In the genomic region with DNA sequence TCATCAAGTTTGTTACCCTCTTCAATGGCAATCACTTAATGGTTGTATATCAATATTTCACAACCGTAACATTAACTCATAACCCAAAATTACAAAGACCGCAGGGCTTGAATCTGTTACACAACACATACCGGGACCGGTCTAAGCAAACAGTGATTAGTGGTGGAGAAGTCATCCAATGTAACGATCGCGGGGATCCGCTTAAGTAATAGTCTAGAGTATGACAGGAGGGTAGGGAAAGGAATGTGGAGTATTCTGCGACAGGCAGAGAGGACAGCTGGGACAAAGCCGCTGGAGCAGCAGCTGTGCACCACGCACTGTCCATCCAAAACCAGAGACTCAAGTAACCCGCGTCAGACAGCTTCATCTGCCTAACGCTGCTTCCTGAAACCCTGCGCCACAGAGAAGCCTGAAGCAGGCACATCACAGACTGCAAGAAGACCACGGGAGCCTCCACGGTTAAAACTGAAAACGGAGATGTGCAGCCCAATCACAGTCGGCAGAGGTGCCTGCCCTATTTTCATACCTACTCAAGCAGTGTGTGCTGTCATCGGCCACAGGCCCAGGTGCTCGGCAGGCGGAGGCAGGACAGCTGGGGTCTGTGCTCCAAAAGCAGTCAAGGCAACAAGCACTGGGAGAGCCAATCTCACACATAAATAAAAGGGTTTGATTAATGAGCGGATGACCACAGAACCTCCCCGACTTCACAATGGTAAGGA, we compare ENCODE assay signal across 9 mouse cellular contexts. TPM values are rescaled to one million over a fixed set of nuclear protein-coding genes. Genes with fewer than 3 reads are reported as not detected.
DNase-seq lines count a peak whose midpoint lies in the region; ATAC-seq lines count a peak whose summit lies in the region.
"Had no signal": no experiment of that assay in that cellular context is flagged by ENCODE, and none has a peak within 500 bp of the region (broad histone marks: within the 10 kb centered on the region; RNA-seq: fewer than 3 reads in every experiment).

No protein-coding gene starts in this region.

- H3K4me3 ChIP-seq in heart, embryonic 16.5 days (ENCODE audit: low read length) = peak overlapping the region; percentile 13; the same call in 1 of the 2 replicates
- H3K4me3 ChIP-seq: stomach, embryonic 15.5 days had no signal

- 0 out of 2 replicates have a peak overlapping the region, but pooled peaks have one; percentile 1 for H3K9ac ChIP-seq in heart, embryonic 16.5 days (ENCODE audit: low read length)
- H3K9ac ChIP-seq: stomach, embryonic 15.5 days had no signal

- H3K36me3 ChIP-seq in heart, embryonic 16.5 days (ENCODE audit: control insufficient read depth, insufficient read depth) = no peaks in the 10 kb centered on the region
- H3K36me3 ChIP-seq: stomach, embryonic 15.5 days had no signal

- intact Hi-C loops in heart, postnatal 36 days (cut with DNase I) = no loop called here

- DNase-seq in heart, postnatal 36 days = no peak
- DNase-seq in induced T-regulatory cell, adult 2 months (ENCODE audit: low read depth) = peak; percentile 47
- DNase-seq in mesoderm, embryonic 11.5 days (ENCODE audit: low read depth, low spot score) = peak; percentile 30
- DNase-seq in adrenal gland, adult 8-10 months = no peak
- DNase-seq in layer of hippocampus, postnatal 25 days (ENCODE audit: extremely low spot score in 1 of 2, low spot score in 1 of 2) = no peak

- no peaks in the 10 kb centered on the region for H3K27me3 ChIP-seq in heart, embryonic 16.5 days (ENCODE audit: control insufficient read depth, insufficient read depth, low read length)
- H3K27me3 ChIP-seq: stomach, embryonic 15.5 days had no signal

- H3K4me2 ChIP-seq in heart, embryonic 16.5 days (ENCODE audit: low read depth, low read length) = peak overlapping the region; percentile 41
- H3K4me2 ChIP-seq: stomach, embryonic 15.5 days had no signal

- ATAC-seq in heart, embryonic 16.5 days (replicated peaks; ENCODE audit: extremely low read depth, insufficient read depth, low FRiP score) = peak; percentile 45
- ATAC-seq in CD4-positive, CD25-positive, alpha-beta regulatory T cell, adult 4 months = peak; percentile 44
- no peak for ATAC-seq in erythroblast, adult 5-6 weeks (replicated peaks; ENCODE audit: low FRiP score, poor library complexity, severe bottlenecking)

- no peaks in the 10 kb centered on the region for H3K9me3 ChIP-seq in heart, embryonic 16.5 days (replicated peaks; ENCODE audit: control insufficient read depth, low read length)
- H3K9me3 ChIP-seq: stomach, embryonic 15.5 days had no signal

- 51% methylated on average over 24 of the region's 24 CpGs for WGBS in heart, embryonic 16.5 days

- H3K4me1 ChIP-seq in heart, embryonic 16.5 days (ENCODE audit: control insufficient read depth, insufficient read depth, low read length) = peaks cover 52% of the 10 kb centered on the region

- peak overlapping the region; percentile 1 for H3K27ac ChIP-seq in heart, embryonic 16.5 days (ENCODE audit: low read length)
- H3K27ac ChIP-seq: stomach, embryonic 15.5 days had no signal

RNA-seq across cellular contexts. Expression of a gene that starts 13.8 kb away (rescaled TPM):
- 42.0 and 46.8 TPM in 2 replicates for polyA plus RNA-seq in heart, embryonic 16.5 days (2015; fragmentation: Nextera tagmentation; extraction: Ambion mirVana)
- 10 to 100 TPM; 48.5 to 51.6 TPM for total RNA-seq in heart, postnatal 36 days (2021)
- 10 to 100 TPM in 1 of 2 experiments, 1 to 10 TPM in 1; 7.8 to 11.1 TPM for polyA plus RNA-seq in CD4-positive, CD25-positive, alpha-beta regulatory T cell, adult 4 months (2017; shearing (Covaris generic))
- total RNA-seq in erythroblast, adult 5-6 weeks (2015; ENCODE audit: low replicate concordance) = 2.9 and 3.7 TPM in 2 replicates
- 2.0 TPM in 1 of 2 replicates, not detected in the other for total RNA-seq in erythroblast, adult 5-6 weeks (2017; ENCODE audit: low replicate concordance)
- total RNA-seq in adrenal gland, adult 8-10 months (2022) = 10 to 100 TPM; 18.2 to 35.7 (median 28.5) TPM
- 10 to 100 TPM; 34.6 to 36.9 TPM for total RNA-seq in layer of hippocampus, postnatal 25 days (2021)

Comparison
In these comparisons a context has a peak if more than half of its experiments do, and no peak if none do; other contexts are left out.
1. DNase-seq: peak in induced T-regulatory cell, adult 2 months (single experiment) and mesoderm, embryonic 11.5 days (single experiment); none in heart, postnatal 36 days (0 of 2), adrenal gland, adult 8-10 months (single experiment) and layer of hippocampus, postnatal 25 days (0 of 2).
2. RNA of a gene that starts 13.8 kb away (total RNA-seq): 48.5 to 51.6 TPM in heart, postnatal 36 days, 34.6 to 36.9 TPM in layer of hippocampus, postnatal 25 days and 18.2 to 35.7 TPM in adrenal gland, adult 8-10 months; 2.0 to 3.7 TPM in erythroblast, adult 5-6 weeks; every median in the first group is over 4 times any median in the second.